Mouse (Mus musculus) kidney, embryonic 14.5 days (tissue): Measurements from ENCODE around the gene Poc1a. TPM values are rescaled to one million over a fixed set of nuclear protein-coding genes. Genes with fewer than 3 reads are reported as not detected.

Source experiments
- ATAC-seq: fragments of 200-750 bp; cut with Nextera tagmentation; 2 replicates; pipeline ENCODE4 v1.8.0; 2017; ENCODE audit warnings: moderate number of reproducible peaks, mild to moderate bottlenecking, moderate TSS enrichment, moderate library complexity; ENCODE audit not compliant: low FRiP score, low TSS enrichment
- H3K27ac ChIP-seq: fragments of 300-500 bp; sonication (generic); 2 replicates; pipeline ENCODE4 v1.5.1; 2014; ENCODE audit warnings: low read depth, mild to moderate bottlenecking, low read length, moderate library complexity, mixed read lengths
- H3K27me3 ChIP-seq: fragments of 300-500 bp; sonication (generic); 2 replicates; pipeline ENCODE4 v1.6.1; 2014; ENCODE audit warnings: mild to moderate bottlenecking, low read length; ENCODE audit not compliant: control insufficient read depth, insufficient read depth
- H3K36me3 ChIP-seq: fragments of 300-500 bp; sonication (generic); 2 replicates; pipeline ENCODE4 v1.6.1; 2014; ENCODE audit warnings: low read length, mixed read lengths; ENCODE audit not compliant: control insufficient read depth, insufficient read depth
- H3K4me1 ChIP-seq: fragments of 300-500 bp; sonication (generic); 2 replicates; pipeline ENCODE4 v1.6.1; 2014; ENCODE audit warnings: low read length, mixed read lengths; ENCODE audit not compliant: control insufficient read depth, insufficient read depth
- H3K4me2 ChIP-seq: fragments of 300-500 bp; sonication (generic); replicated peaks from 2 replicates; pipeline ENCODE4 v1.6.1; 2014; ENCODE audit warnings: low read depth, mild to moderate bottlenecking, low read length
- H3K4me3 ChIP-seq: fragments of 300-500 bp; sonication (generic); 2 replicates; pipeline ENCODE4 v1.5.1; 2014; ENCODE audit warnings: mild to moderate bottlenecking, low read length
- H3K9ac ChIP-seq: fragments of 300-500 bp; sonication (generic); 2 replicates; pipeline ENCODE4 v1.6.1; 2014; ENCODE audit warnings: low read depth, mild to moderate bottlenecking, low read length, moderate library complexity
- H3K9me3 ChIP-seq: fragments of 300-500 bp; sonication (generic); 2 replicates; pipeline ENCODE4 v1.6.1; 2016; ENCODE audit warnings: low read length; ENCODE audit not compliant: control insufficient read depth
- WGBS: fragments of 180-500 bp; shearing (Covaris S2); extraction: QIAGEN DNeasy Blood & Tissue Kit; methylation state at CpG from one replicate; pipeline ENCODE4 v1.1.7; 2014; 5-methylcytosine and 5-hydroxymethylcytosine counted together
- polyA plus RNA-seq: library from polyadenylated mRNA; unstranded; fragments of >200 nt; fragmentation: Nextera tagmentation; extraction: Ambion mirVana; gene quantifications from 2 replicates; pipeline ENCODE4 v1.2.1, GENCODE M21; 2014

Poc1a gene
- polyA plus RNA-seq, 1 experiment from 2014 or later: 29.1 TPM

DNA sequence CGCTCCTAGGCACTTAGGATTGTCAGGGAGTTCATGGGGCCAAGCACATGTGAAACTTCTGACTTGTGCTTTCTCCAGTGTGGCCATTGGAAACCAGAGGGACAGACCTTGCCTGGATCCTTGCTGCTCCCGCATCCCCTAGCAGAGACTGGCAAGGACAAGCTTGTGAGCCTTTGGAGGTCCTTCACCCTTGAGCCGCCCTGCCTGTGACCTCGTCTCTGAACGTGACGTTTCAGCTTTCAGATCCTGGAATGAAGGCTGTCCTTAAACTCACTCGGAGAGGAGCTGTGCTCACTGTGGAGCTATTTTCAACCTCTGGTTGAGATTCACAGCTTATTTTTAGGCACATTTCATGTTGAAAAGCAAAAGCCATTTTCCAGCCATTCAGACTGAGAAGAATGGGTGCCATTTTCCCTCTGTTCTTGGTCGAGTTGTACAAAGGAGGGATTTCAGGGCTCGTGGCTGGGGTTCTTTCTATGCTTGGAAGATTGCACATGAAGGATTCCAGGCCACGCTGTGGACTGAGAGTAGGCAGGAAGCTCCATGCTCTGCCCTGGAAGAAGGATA, 30.8 kb downstream of the Poc1a start:
- no peaks in the 10 kb centered on the region for H3K27me3 ChIP-seq
- H3K27ac ChIP-seq: no peak overlapping the region
- H3K36me3 ChIP-seq: peaks cover 4% of the 10 kb centered on the region; the same call in 1 of the 2 replicates
- H3K9ac ChIP-seq: 0 out of 2 replicates have a peak overlapping the region, but pooled peaks have one; percentile 0
- no peak overlapping the region for H3K4me3 ChIP-seq
- no peak overlapping the region for H3K4me2 ChIP-seq
- no peaks in the 10 kb centered on the region for H3K9me3 ChIP-seq
- 86% methylated on average over 10 of the region's 10 CpGs for WGBS
- no peaks in the 10 kb centered on the region for H3K4me1 ChIP-seq
- no peak for ATAC-seq

DNA sequence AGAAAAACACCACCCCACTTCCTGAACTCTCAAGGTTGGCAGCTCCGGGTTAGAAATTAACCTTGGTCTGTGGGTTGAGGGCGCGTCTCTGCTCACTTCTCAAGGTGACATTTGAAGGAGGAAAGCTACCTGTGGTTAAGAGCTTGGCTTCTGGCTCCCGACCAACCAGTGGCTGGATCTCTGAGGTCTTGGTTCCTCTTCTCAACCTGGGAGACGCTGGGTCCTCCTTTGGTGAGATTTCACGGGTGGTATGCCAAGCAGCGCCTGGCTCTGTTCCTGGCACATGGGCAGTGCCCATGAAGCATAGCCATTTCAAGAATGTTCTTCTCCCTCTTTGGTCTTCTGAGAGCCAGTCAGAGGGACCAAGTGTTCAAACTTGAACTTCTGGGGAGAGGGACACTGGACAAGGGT, 32.1 kb downstream of the Poc1a start:
- Histone ChIP-seq H3K9ac (no peak overlapping the region), H3K27ac (no peak overlapping the region), H3K9me3 (no peaks in the 10 kb centered on the region), H3K4me1 (no peaks in the 10 kb centered on the region), H3K27me3 (no peaks in the 10 kb centered on the region), H3K4me2 (no peak overlapping the region), H3K4me3 (no peak overlapping the region), H3K36me3 (peaks cover 3% of the 10 kb centered on the region; the same call in 1 of the 2 replicates)
- WGBS: 91% methylated on average over 7 of the region's 7 CpGs
- no peak for ATAC-seq

GRCm38 (mm10) chr9:106314196-106314595, 33.3 kb downstream of the Poc1a start:
- 70% methylated on average over 3 of the region's 3 CpGs for WGBS
- H3K9me3 ChIP-seq: no peaks in the 10 kb centered on the region
- ATAC-seq: no peak
- H3K4me3 ChIP-seq: no peak overlapping the region
- H3K27ac ChIP-seq: no peak overlapping the region
- peaks cover 8% of the 10 kb centered on the region; the same call in 1 of the 2 replicates for H3K4me1 ChIP-seq
- no peak overlapping the region for H3K9ac ChIP-seq
- H3K27me3 ChIP-seq: no peaks in the 10 kb centered on the region
- no peaks in the 10 kb centered on the region for H3K36me3 ChIP-seq
- no peak overlapping the region for H3K4me2 ChIP-seq

GRCm38 (mm10) chr9:106318074-106318473, 37.2 kb downstream of the Poc1a start:
- H3K36me3 ChIP-seq: no peaks in the 10 kb centered on the region
- no peak overlapping the region for H3K4me2 ChIP-seq
- WGBS: 76% methylated on average over 2 of the region's 2 CpGs
- no peaks in the 10 kb centered on the region for H3K9me3 ChIP-seq
- no peak for ATAC-seq
- peaks cover 10% of the 10 kb centered on the region; the same call in 1 of the 2 replicates for H3K4me1 ChIP-seq
- no peak overlapping the region for H3K4me3 ChIP-seq
- H3K9ac ChIP-seq: no peak overlapping the region
- H3K27me3 ChIP-seq: no peaks in the 10 kb centered on the region
- no peak overlapping the region for H3K27ac ChIP-seq

DNA sequence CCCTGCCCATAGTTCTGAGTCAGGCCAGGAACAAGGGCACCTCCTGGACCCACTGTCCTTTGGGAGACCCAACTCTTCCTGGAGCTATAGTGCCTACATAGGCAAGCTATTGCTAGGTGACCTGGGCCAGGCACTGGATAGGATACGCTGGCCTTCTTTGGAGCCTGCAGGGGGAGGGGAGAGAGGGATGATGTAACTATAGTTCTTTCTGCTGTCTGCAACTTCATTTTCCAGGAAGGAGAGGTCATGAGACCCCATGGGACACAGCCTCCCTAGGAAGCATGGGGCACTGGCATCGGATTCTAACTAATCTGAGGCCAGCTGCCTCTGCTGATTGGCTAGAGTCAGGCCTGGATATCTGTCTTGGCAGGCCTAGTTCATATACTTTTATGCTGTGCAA, 38.2 kb downstream of the Poc1a start:
- H3K4me2 ChIP-seq: no peak overlapping the region
- WGBS: 53% methylated on average over 2 of the region's 2 CpGs
- no peaks in the 10 kb centered on the region for H3K9me3 ChIP-seq
- H3K9ac ChIP-seq: no peak overlapping the region
- H3K27me3 ChIP-seq: no peaks in the 10 kb centered on the region
- ATAC-seq: no peak
- peaks cover 10% of the 10 kb centered on the region; the same call in 1 of the 2 replicates for H3K4me1 ChIP-seq
- H3K36me3 ChIP-seq: no peaks in the 10 kb centered on the region
- no peak overlapping the region for H3K27ac ChIP-seq
- no peak overlapping the region for H3K4me3 ChIP-seq

GRCm38 (mm10) chr9:106322497-106322896, 41.6 kb downstream of the Poc1a start:
- H3K36me3 ChIP-seq: no peaks in the 10 kb centered on the region
- H3K27ac ChIP-seq: no peak overlapping the region
- ATAC-seq: no peak
- 75% methylated on average over 3 of the region's 3 CpGs for WGBS
- no peak overlapping the region for H3K4me2 ChIP-seq
- peaks cover 10% of the 10 kb centered on the region; the same call in 1 of the 2 replicates for H3K4me1 ChIP-seq
- no peaks in the 10 kb centered on the region for H3K9me3 ChIP-seq
- no peak overlapping the region for H3K9ac ChIP-seq
- H3K27me3 ChIP-seq: no peaks in the 10 kb centered on the region
- no peak overlapping the region for H3K4me3 ChIP-seq

- ATAC-seq: no peak
- Histone ChIP-seq H3K9ac (no peak overlapping the region), H3K4me3 (no peak overlapping the region), H3K4me2 (no peak overlapping the region), H3K9me3 (no peaks in the 10 kb centered on the region), H3K27me3 (no peaks in the 10 kb centered on the region), H3K4me1 (peaks cover 5% of the 10 kb centered on the region; the same call in 1 of the 2 replicates), H3K27ac (no peak overlapping the region), H3K36me3 (peaks cover 4% of the 10 kb centered on the region; the same call in 1 of the 2 replicates)
- 71% methylated on average over 8 of the region's 8 CpGs for WGBS
Measured at GRCm38 (mm10) chr9:106326241-106326640, 45.4 kb downstream of the Poc1a start.

- WGBS: 89% methylated on average over 8 of the region's 8 CpGs
- Histone ChIP-seq H3K4me1 (peaks cover 5% of the 10 kb centered on the region; the same call in 1 of the 2 replicates), H3K27ac (no peak overlapping the region), H3K4me2 (no peak overlapping the region), H3K9ac (no peak overlapping the region), H3K27me3 (no peaks in the 10 kb centered on the region), H3K36me3 (peaks cover 4% of the 10 kb centered on the region; the same call in 1 of the 2 replicates), H3K4me3 (no peak overlapping the region), H3K9me3 (no peaks in the 10 kb centered on the region)
- ATAC-seq: no peak
Measured at GRCm38 (mm10) chr9:106327125-106327809, 46.4 kb downstream of the Poc1a start.

- ATAC-seq: no peak
- 71% methylated on average over 7 of the region's 7 CpGs for WGBS
Measured at GRCm38 (mm10) chr9:106328068-106328610, 47.3 kb downstream of the Poc1a start.

More at GRCm38 (mm10) chr9:106328068-106328610, 47.3 kb downstream of the Poc1a start:
- Histone ChIP-seq H3K4me3 (no peak overlapping the region), H3K36me3 (peaks cover 4% of the 10 kb centered on the region; the same call in 1 of the 2 replicates), H3K27ac (no peak overlapping the region), H3K27me3 (no peaks in the 10 kb centered on the region), H3K4me1 (peaks cover 5% of the 10 kb centered on the region; the same call in 1 of the 2 replicates), H3K4me2 (no peak overlapping the region), H3K9ac (no peak overlapping the region), H3K9me3 (no peaks in the 10 kb centered on the region)
